Mouse (Mus musculus): ENCODE data around the gene Qars. TPM values are rescaled to one million over a fixed set of nuclear protein-coding genes. Genes with fewer than 3 reads are reported as not detected.

Qars gene
- polyA plus RNA-seq, 1 experiment from 2014 or later: 70.1 TPM

GRCm38 (mm10) chr9:108478638-108479156 is 28.8 kb upstream of the Qars start:
- peak; percentile 55 for ATAC-seq (replicated peaks)
- no peaks in the 10 kb centered on the region for H3K36me3 ChIP-seq
- H3K27me3 ChIP-seq: no peaks in the 10 kb centered on the region
- H3K4me2 ChIP-seq (replicated peaks): peak overlapping the region; percentile 49
- H3K9ac ChIP-seq (replicated peaks): 0 out of 2 replicates have a peak overlapping the region, but pooled peaks have one; percentile 28
- no peaks in the 10 kb centered on the region for H3K9me3 ChIP-seq
- H3K4me3 ChIP-seq: peak overlapping the region; percentile 41
- WGBS: under 1% methylated on average over 20 of the region's 20 CpGs
- peaks cover 19% of the 10 kb centered on the region for H3K4me1 ChIP-seq
- H3K27ac ChIP-seq (replicated peaks): peak overlapping the region; percentile 25; the same call in 1 of the 2 replicates

GRCm38 (mm10) chr9:108479241-108479640 is 28.3 kb upstream of the Qars start:
- Histone ChIP-seq H3K9me3 (no peaks in the 10 kb centered on the region), H3K4me3 (peak overlapping the region; percentile 41), H3K4me1 (peaks cover 19% of the 10 kb centered on the region), H3K4me2 (replicated peaks) (peak overlapping the region; percentile 49), H3K9ac (replicated peaks) (0 out of 2 replicates have a peak overlapping the region, but pooled peaks have one; percentile 28), H3K36me3 (no peaks in the 10 kb centered on the region), H3K27ac (replicated peaks) (peak overlapping the region; percentile 25; the same call in 1 of the 2 replicates), H3K27me3 (no peaks in the 10 kb centered on the region)
- WGBS: 24% methylated on average over 11 of the region's 11 CpGs
- ATAC-seq (replicated peaks): peak; percentile 7; the same call in 1 of the 2 replicates

GRCm38 (mm10) chr9:108479721-108480351 is 27.7 kb upstream of the Qars start, which contains the start of gene Lamb2:
Lamb2 (plus strand) TSS chr9:108479736.
- peak within 1 kb of the TSS; percentile 37 for H3K9ac ChIP-seq (replicated peaks)
- H3K9me3 ChIP-seq: no peaks in the 10 kb centered on the region
- peak within 1 kb of the TSS; percentile 41 for H3K4me3 ChIP-seq
- H3K36me3 ChIP-seq: no peaks in the 10 kb centered on the region
- peak; percentile 45; the same call in 1 of the 2 replicates for ATAC-seq (replicated peaks)
- H3K4me1 ChIP-seq: peaks cover 19% of the 10 kb centered on the region
- H3K4me2 ChIP-seq (replicated peaks): peak within 1 kb of the TSS; percentile 49
- H3K27ac ChIP-seq (replicated peaks): peak within 1 kb of the TSS; percentile 25; the same call in 1 of the 2 replicates
- 5% methylated on average over 10 of the region's 10 CpGs for WGBS
- H3K27me3 ChIP-seq: no peaks in the 10 kb centered on the region

- WGBS: 93% methylated on average over 28 of the region's 28 CpGs
- H3K9ac ChIP-seq (replicated peaks): no peak overlapping the region
- ATAC-seq (replicated peaks): no peak
Measured at GRCm38 (mm10) chr9:108480813-108481519, 26.5 kb upstream of the Qars start.

DNA sequence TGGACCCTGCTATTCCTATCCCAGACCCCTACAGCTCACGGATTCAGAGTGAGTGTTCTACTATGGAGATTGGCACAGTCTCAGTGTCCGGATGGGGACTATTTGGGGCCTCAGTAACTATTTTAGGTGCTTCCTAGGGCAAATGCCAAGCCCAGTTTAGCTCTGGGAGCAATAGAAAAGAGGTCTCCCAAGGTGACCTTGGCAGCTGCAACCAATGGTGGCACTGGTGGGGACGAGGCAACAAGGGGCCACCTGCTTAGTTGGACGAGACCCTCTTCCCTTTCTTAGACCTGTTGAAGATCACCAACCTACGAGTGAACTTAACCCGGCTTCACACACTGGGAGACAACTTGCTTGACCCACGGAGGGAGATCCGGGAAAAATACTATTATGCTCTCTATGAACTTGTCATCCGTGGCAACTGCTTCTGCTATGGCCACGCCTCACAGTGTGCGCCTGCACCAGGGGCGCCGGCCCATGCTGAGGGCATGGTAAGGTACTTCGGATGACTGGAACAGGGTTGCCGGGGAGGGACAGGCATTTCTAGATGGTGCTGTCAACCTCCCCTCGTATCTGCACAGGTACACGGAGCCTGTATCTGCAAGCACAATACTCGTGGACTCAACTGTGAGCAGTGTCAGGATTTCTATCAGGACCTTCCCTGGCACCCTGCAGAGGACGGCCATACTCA is 25.8 kb upstream of the Qars start:
- no peak overlapping the region for H3K4me2 ChIP-seq (replicated peaks)
- no peak overlapping the region for H3K27ac ChIP-seq (replicated peaks)
- no peak for ATAC-seq (replicated peaks)
- H3K4me1 ChIP-seq: peaks cover 19% of the 10 kb centered on the region
- H3K4me3 ChIP-seq: no peak overlapping the region
- no peak overlapping the region for H3K9ac ChIP-seq (replicated peaks)
- WGBS: 90% methylated on average over 19 of the region's 19 CpGs
- no peaks in the 10 kb centered on the region for H3K9me3 ChIP-seq
- H3K27me3 ChIP-seq: no peaks in the 10 kb centered on the region
- no peaks in the 10 kb centered on the region for H3K36me3 ChIP-seq

More at GRCm38 (mm10) chr9:108480813-108481519, 26.5 kb upstream of the Qars start:
- no peak overlapping the region for H3K27ac ChIP-seq (replicated peaks)
- H3K36me3 ChIP-seq: no peaks in the 10 kb centered on the region
- H3K4me3 ChIP-seq: no peak overlapping the region
- H3K9me3 ChIP-seq: no peaks in the 10 kb centered on the region
- peaks cover 19% of the 10 kb centered on the region for H3K4me1 ChIP-seq
- H3K4me2 ChIP-seq (replicated peaks): no peak overlapping the region
- no peaks in the 10 kb centered on the region for H3K27me3 ChIP-seq

DNA sequence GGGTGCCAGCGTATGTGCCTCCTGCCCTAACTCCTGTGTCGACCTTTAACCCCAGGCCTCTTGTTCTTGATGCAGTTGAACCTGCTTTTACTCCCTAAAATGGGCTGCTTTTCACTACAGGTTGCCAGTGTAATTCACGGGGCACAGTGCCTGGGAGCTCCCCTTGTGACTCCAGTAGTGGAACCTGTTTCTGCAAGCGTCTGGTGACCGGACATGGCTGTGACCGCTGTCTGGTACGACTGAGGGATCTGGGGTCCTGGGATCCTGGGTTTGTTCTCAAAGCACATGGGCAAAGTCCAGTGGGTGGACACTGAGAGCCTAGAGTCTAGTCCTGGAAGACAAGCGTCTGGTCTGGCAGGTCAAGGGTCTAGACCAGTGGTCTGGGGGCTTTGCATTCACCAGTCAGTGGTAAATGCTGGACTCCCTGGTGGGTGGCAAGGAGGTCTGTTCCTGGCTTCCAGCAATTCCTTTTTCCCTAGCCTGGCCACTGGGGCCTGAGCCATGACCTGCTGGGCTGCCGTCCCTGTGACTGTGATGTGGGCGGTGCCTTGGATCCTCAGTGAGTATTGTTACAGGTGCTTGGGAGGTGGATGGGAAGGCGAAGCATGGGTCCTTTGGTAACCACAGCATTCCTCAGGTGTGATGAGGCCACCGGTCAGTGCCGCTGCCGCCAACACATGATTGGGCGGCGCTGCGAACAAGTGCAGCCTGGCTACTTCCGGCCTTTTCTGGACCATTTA is 24.3 kb upstream of the Qars start:
- WGBS: 95% methylated on average over 18 of the region's 18 CpGs
- Histone ChIP-seq H3K27me3 (no peaks in the 10 kb centered on the region), H3K9me3 (no peaks in the 10 kb centered on the region), H3K27ac (replicated peaks) (no peak overlapping the region), H3K4me2 (replicated peaks) (no peak overlapping the region), H3K4me3 (no peak overlapping the region), H3K36me3 (no peaks in the 10 kb centered on the region), H3K9ac (replicated peaks) (no peak overlapping the region), H3K4me1 (peaks cover 19% of the 10 kb centered on the region)
- no peak for ATAC-seq (replicated peaks)

- H3K9ac ChIP-seq (replicated peaks): no peak overlapping the region
- no peaks in the 10 kb centered on the region for H3K27me3 ChIP-seq
- no peak overlapping the region for H3K4me3 ChIP-seq
- no peak for ATAC-seq (replicated peaks)
- H3K27ac ChIP-seq (replicated peaks): no peak overlapping the region
- H3K4me2 ChIP-seq (replicated peaks): no peak overlapping the region
- no peaks in the 10 kb centered on the region for H3K36me3 ChIP-seq
- peaks cover 13% of the 10 kb centered on the region for H3K4me1 ChIP-seq
- H3K9me3 ChIP-seq: no peaks in the 10 kb centered on the region
- WGBS: 97% methylated on average over 15 of the region's 15 CpGs
Measured at GRCm38 (mm10) chr9:108484021-108484420, 23.5 kb upstream of the Qars start.

DNA sequence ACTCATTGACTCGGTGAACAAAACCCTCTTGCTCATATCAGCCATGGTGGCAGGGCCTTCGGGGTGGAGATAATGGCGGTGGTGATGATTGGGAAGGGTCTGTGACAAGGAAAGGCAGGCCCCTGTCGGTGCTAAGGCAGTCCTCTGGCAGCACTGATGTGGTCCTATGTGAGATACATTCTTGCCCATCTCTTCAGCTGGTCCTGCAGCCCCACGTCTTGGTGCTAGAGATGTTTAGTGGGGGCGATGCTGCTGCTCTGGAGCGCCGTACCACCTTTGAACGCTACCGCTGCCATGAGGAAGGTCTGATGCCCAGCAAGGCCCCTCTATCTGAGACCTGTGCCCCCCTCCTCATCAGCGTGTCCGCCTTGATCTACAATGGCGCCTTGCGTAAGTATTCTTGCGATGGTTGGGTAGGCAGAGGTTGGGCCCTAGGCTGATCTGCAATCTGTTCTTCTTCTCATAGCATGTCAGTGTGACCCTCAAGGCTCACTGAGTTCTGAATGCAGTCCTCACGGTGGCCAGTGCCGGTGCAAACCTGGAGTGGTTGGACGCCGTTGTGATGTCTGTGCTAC is 22.1 kb upstream of the Qars start:
- H3K27ac ChIP-seq (replicated peaks): no peak overlapping the region
- H3K4me2 ChIP-seq (replicated peaks): no peak overlapping the region
- H3K4me1 ChIP-seq: peaks cover 6% of the 10 kb centered on the region
- no peaks in the 10 kb centered on the region for H3K27me3 ChIP-seq
- 95% methylated on average over 19 of the region's 19 CpGs for WGBS
- H3K9ac ChIP-seq (replicated peaks): no peak overlapping the region
- no peaks in the 10 kb centered on the region for H3K9me3 ChIP-seq
- no peak overlapping the region for H3K4me3 ChIP-seq
- H3K36me3 ChIP-seq: no peaks in the 10 kb centered on the region
- no peak for ATAC-seq (replicated peaks)

DNA sequence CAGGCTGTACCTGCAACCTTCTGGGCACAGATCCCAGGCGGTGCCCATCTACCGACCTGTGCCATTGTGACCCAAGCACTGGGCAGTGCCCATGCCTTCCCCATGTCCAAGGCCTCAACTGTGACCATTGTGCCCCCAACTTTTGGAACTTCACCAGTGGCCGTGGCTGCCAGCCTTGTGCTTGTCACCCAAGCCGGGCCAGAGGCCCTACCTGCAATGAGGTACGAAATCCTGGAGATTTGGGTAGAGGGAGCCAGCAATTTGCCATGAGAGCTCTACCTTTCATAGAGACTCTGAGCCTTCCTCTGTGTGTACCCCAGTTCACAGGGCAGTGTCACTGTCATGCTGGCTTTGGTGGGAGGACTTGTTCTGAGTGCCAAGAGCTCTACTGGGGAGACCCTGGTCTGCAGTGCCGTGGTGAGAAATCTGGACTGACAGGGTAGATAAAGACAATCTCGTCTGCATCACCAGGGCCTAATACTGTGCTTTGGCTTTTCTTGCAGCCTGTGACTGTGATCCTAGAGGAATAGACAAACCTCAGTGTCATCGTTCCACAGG is 20.5 kb upstream of the Qars start:
- ATAC-seq (replicated peaks): no peak
- H3K36me3 ChIP-seq: no peaks in the 10 kb centered on the region
- no peak overlapping the region for H3K4me2 ChIP-seq (replicated peaks)
- no peaks in the 10 kb centered on the region for H3K9me3 ChIP-seq
- no peak overlapping the region for H3K4me3 ChIP-seq
- no peaks in the 10 kb centered on the region for H3K27me3 ChIP-seq
- no peak overlapping the region for H3K9ac ChIP-seq (replicated peaks)
- H3K4me1 ChIP-seq: peaks cover 15% of the 10 kb centered on the region
- 97% methylated on average over 8 of the region's 8 CpGs for WGBS
- H3K27ac ChIP-seq (replicated peaks): no peak overlapping the region

DNA sequence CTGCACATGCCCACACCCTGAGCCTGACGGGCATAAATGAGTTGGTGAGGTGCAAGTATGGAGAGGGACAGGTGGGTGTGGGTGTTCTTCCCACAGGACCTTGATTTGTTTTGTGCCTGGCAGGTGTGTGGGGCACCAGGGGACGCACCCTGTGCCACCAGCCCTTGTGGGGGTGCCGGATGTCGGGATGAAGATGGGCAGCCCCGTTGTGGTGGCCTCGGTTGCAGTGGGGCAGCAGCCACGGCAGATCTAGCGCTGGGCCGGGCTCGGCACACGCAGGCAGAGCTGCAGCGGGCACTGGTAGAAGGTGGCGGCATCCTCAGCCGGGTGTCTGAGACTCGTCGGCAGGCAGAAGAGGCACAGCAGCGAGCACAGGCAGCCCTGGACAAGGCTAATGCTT is 19.1 kb upstream of the Qars start:
- WGBS: 94% methylated on average over 17 of the region's 17 CpGs
- no peak for ATAC-seq (replicated peaks)
- no peak overlapping the region for H3K4me2 ChIP-seq (replicated peaks)
- H3K27me3 ChIP-seq: no peaks in the 10 kb centered on the region
- H3K9me3 ChIP-seq: no peaks in the 10 kb centered on the region
- no peak overlapping the region for H3K9ac ChIP-seq (replicated peaks)
- H3K36me3 ChIP-seq: peaks cover 11% of the 10 kb centered on the region
- H3K4me3 ChIP-seq: no peak overlapping the region
- H3K27ac ChIP-seq (replicated peaks): no peak overlapping the region
- H3K4me1 ChIP-seq: peaks cover 20% of the 10 kb centered on the region

DNA sequence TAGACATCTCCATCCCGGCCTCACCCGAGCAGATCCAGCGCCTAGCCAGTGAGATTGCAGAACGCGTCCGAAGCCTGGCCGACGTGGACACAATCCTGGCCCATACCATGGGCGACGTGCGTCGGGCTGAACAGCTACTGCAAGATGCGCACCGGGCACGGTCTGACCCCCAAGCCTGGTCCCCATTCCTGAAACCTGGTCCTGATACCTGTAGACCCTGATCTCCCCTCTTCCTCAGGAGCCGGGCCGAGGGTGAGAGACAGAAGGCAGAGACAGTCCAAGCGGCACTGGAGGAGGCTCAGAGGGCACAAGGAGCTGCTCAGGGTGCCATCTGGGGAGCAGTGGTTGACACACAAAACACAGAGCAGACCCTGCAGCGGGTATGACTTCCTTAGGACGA is 18.3 kb upstream of the Qars start:
- Histone ChIP-seq H3K36me3 (peaks cover 19% of the 10 kb centered on the region), H3K4me3 (no peak overlapping the region), H3K27ac (replicated peaks) (peak overlapping the region; percentile 94), H3K27me3 (no peaks in the 10 kb centered on the region), H3K4me2 (replicated peaks) (no peak overlapping the region), H3K9ac (replicated peaks) (no peak overlapping the region), H3K9me3 (no peaks in the 10 kb centered on the region), H3K4me1 (peaks cover 20% of the 10 kb centered on the region)
- WGBS: 96% methylated on average over 20 of the region's 20 CpGs
- no peak for ATAC-seq (replicated peaks)

Data from forebrain, embryonic 15.5 days (tissue).